Mouse (Mus musculus): ENCODE results near the gene Hoxd12. TPM values are rescaled to one million over a fixed set of nuclear protein-coding genes. Genes with fewer than 3 reads are reported as not detected.

The Hoxd12 gene
- total and polyA plus RNA-seq, 3 experiments: not detected

DNA sequence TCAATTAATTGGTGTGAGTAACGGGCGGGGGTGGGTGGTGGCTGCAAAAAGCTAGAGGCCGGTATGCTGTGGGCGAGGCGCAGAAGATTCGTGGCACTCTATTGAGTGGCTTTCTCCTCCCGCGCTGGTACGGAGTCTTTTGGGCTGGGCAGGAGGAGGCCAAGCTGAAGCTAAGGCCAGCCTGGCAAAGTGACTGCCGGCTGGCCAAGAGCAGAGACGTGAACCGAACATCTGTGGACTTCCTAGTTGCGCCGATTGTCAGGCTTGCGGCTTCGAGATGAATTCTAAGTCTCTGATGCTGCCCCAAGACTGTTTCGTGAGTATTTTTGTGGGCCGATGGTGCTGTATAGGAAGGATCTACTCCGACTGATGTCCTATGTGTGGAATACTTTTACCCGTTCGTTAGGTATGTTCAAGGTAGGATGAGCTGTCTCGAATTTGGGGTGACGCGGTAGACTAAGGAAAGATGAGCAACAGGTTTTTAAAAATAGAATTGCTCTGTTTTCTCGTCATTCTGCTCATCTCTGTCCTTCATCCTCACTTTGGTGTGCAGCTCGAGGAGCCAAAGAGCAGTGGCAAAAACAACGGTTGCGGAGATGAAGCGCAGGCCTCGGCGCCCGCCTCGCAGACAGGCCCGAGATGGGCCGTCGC is 7.5 kb upstream of the Hoxd12 start:
- no peaks in the 10 kb centered on the region for H3K79me2 ChIP-seq (ENCODE audit: control insufficient read depth, insufficient read depth, low read length, poor library complexity)
- H3K4me1 ChIP-seq (ENCODE audit: control insufficient read depth in 1 of 2, insufficient read depth in 2 of 2, low read length in 2 of 2): no peaks in the 10 kb centered on the region
- H3K9me3 ChIP-seq (replicated peaks; ENCODE audit: insufficient read depth, low read length): no peaks in the 10 kb centered on the region
- H3K36me3 ChIP-seq (ENCODE audit: control insufficient read depth in 1 of 2, insufficient read depth in 2 of 2, low read length in 2 of 2): no peaks in the 10 kb centered on the region
- H3K9ac ChIP-seq (ENCODE audit: control insufficient read depth, low read depth, low read length, poor library complexity, severe bottlenecking): no peak overlapping the region
- no peak overlapping the region for H3K4me3 ChIP-seq (ENCODE audit: control insufficient read depth in 1 of 2, insufficient read depth in 1 of 2, low read depth in 2 of 2, low read length in 2 of 2)
- TF ChIP-seq POLR2AphosphoS2 (IDR thresholded peaks at IDR 0.05; ENCODE audit: low read length) (no peak), CHD2 (IDR thresholded peaks at IDR 0.05; ENCODE audit: low read length) (no peak), UBTF (IDR thresholded peaks at IDR 0.05; ENCODE audit: borderline replicate concordance, insufficient read depth, low read depth, low read length) (no peak), MAX (IDR thresholded peaks at IDR 0.05; ENCODE audit: low read length) (no peak), EP300 (IDR thresholded peaks at IDR 0.05; ENCODE audit: low read depth in 1 of 2, low read length in 2 of 2) (no peak), TBP (IDR thresholded peaks at IDR 0.05; ENCODE audit: low read depth, low read length) (no peak), KAT2A (conservative IDR thresholded peaks at IDR 0.05; ENCODE audit: low read depth, low read length) (no peak), RCOR1 (IDR thresholded peaks at IDR 0.05; ENCODE audit: low read depth, low read length) (no peak), GABPA (IDR thresholded peaks at IDR 0.05; ENCODE audit: low read depth, low read length) (no peak), POLR2A (IDR thresholded peaks at IDR 0.05; ENCODE audit: control insufficient read depth in 1 of 2, insufficient read depth in 1 of 2, low read depth in 1 of 2, low read length in 2 of 2, poor library complexity in 1 of 2) (no peak)
- no peak for DNase-seq (ENCODE audit: low read depth, low spot score)
- H3K27me3 ChIP-seq (ENCODE audit: control insufficient read depth in 1 of 2, insufficient read depth in 2 of 2, low read length in 2 of 2): no peaks in the 10 kb centered on the region
- no peak overlapping the region for H3K27ac ChIP-seq (ENCODE audit: control insufficient read depth, low read depth, low read length)

DNA sequence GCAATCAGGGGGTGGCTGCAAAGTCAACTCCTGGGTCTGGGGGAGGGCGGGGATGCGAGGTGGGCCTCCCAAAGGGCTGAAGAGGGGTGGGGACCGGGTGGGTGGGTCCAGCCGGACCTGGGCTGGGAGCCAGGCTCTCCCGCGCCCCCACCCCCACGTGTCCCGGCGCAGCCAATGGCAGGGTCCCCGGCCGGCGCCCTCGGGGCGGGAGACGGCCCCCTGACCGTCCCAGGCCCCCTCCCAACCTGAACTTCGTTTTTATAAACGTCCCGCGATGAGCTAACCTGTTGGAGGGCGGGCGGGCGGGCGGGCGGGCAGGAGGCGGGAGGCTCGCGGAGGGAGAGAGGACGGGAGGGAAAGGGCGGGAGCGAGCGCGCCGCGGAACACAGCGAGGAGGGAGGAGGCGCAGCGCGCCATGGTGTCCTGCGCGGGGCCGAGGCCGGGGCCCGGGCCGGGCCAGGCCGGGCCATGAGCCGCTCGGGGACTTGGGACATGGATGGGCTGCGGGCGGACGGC is 6.9 kb upstream of the Hoxd12 start, which contains the start of gene Hoxd13:
Gene Hoxd13 (plus strand): TSS at position 469 of the 516 bp plus-strand sequence.
- TF ChIP-seq MAFK (IDR thresholded peaks at IDR 0.05; ENCODE audit: borderline replicate concordance, low read depth, low read length) (no peak), POLR2AphosphoS5 (IDR thresholded peaks at IDR 0.05; ENCODE audit: borderline replicate concordance, low read depth, low read length) (no peak), JUND (IDR thresholded peaks at IDR 0.05; ENCODE audit: low read depth, low read length) (no peak), SIN3A (IDR thresholded peaks at IDR 0.05; ENCODE audit: low read length) (no peak), POLR2A (IDR thresholded peaks at IDR 0.05; ENCODE audit: control insufficient read depth in 1 of 2, insufficient read depth in 1 of 2, low read depth in 1 of 2, low read length in 2 of 2, poor library complexity in 1 of 2) (no peak)
- no peak for DNase-seq (ENCODE audit: low read depth, low spot score)
- Histone ChIP-seq H3K79me2 (ENCODE audit: control insufficient read depth, insufficient read depth, low read length, poor library complexity) (no peaks in the 10 kb centered on the region), H3K9me3 (replicated peaks; ENCODE audit: insufficient read depth, low read length) (no peaks in the 10 kb centered on the region), H3K27me3 (ENCODE audit: control insufficient read depth in 1 of 2, insufficient read depth in 2 of 2, low read length in 2 of 2) (no peaks in the 10 kb centered on the region), H3K27ac (ENCODE audit: control insufficient read depth, low read depth, low read length) (no peak within 1 kb of the TSS), H3K36me3 (ENCODE audit: control insufficient read depth in 1 of 2, insufficient read depth in 2 of 2, low read length in 2 of 2) (no peaks in the 10 kb centered on the region), H3K4me3 (ENCODE audit: control insufficient read depth in 1 of 2, insufficient read depth in 1 of 2, low read depth in 2 of 2, low read length in 2 of 2) (no peak within 1 kb of the TSS), H3K9ac (ENCODE audit: control insufficient read depth, low read depth, low read length, poor library complexity, severe bottlenecking) (no peak within 1 kb of the TSS), H3K4me1 (ENCODE audit: control insufficient read depth in 1 of 2, insufficient read depth in 2 of 2, low read length in 2 of 2) (no peaks in the 10 kb centered on the region)
